Mouse (Mus musculus): ENCODE measurements around the gene Tpgs1. TPM values are rescaled to one million over a fixed set of nuclear protein-coding genes. Genes with fewer than 3 reads are reported as not detected.

Gene Tpgs1
- 101 and 105 TPM in 2 replicates for polyA plus RNA-seq (2014; fragmentation: Nextera tagmentation; extraction: Ambion mirVana)

DNA sequence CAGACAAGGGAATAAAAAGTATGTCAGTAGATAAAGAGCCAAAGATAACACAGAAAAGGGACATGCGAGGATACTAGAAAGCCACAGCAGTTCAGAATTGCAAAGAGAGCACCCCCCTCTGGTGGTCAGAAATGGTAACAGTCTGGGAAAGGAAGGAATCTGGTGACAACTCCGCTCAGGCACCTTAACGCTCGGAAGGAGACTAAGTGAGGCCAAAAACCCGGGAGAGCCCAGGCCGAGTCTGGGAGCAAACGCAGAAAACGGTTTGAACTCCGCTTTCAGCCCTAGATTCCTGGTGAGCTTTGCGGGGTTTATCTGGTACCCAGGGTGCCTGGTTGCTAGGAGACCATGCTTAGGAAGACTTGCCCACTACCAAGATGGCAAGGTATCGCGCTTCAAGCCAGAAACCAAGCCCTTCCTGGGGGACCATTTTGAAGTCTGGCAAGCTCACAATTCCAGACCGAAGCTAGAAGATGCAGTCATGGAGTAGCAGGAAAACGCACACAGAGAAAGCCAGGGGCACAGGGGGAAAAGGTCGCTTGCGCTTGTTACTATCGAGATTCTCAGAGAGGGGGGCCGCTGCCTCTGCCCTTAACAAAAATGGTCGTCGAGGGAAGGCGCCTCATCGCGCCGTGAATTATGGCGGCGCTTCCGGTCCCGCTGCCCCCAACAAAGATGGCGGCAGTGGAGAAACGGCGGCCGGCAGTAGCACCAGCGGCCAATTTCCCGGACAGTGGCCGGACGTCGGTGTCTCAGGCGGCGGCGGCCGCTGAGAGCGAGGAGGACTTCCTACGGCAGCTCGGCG, at the start of gene Tpgs1:
Gene Tpgs1 (plus strand): TSS at position 599 of the 805 bp plus-strand sequence.
- Histone ChIP-seq H3K27ac (ENCODE audit: low read depth, low read length) (peak within 1 kb of the TSS; percentile 95), H3K4me1 (ENCODE audit: control insufficient read depth, insufficient read depth, low read length) (peaks cover 12% of the 10 kb centered on the region), H3K4me2 (ENCODE audit: low read length) (peak within 1 kb of the TSS; percentile 97), H3K9me3 (replicated peaks; ENCODE audit: control insufficient read depth, low read length) (no peaks in the 10 kb centered on the region), H3K4me3 (ENCODE audit: low read depth, low read length) (peak within 1 kb of the TSS; percentile 93), H3K27me3 (replicated peaks; ENCODE audit: control insufficient read depth, insufficient read depth, low read length) (no peaks in the 10 kb centered on the region), H3K9ac (ENCODE audit: low read length) (peak within 1 kb of the TSS; percentile 93), H3K36me3 (ENCODE audit: control insufficient read depth, insufficient read depth, low read length) (0 out of 2 replicates have a peak, but pooled peaks cover 2% of the 10 kb centered on the region)
- DNase-seq (ENCODE audit: low spot score): peak; percentile 96
- ATAC-seq: peak; percentile 90
- WGBS: under 1% methylated on average over 45 of the region's 45 CpGs

DNA sequence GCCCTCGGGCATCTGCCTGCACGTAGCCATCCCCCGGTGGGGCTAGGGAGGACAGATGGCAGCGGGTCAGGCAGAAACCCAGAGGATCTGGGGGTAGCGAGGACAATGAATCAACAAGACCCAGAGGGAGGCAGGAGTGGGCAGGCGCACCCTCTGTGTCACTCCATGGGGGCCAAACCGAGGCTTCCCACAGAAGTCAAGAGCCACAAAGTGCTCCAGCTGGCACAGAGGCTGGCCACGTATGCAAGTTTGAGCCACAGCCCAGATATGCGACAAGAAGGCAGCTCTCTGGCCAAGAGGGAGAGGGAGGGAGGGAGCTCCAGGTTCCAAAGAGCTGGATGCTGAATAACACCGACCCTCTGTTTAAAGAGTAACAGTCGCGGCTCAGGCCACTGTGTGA, 45.2 kb upstream of the Tpgs1 start:
- Histone ChIP-seq H3K36me3 (ENCODE audit: control insufficient read depth, insufficient read depth, low read length) (0 out of 2 replicates have a peak, but pooled peaks cover 5% of the 10 kb centered on the region), H3K27ac (ENCODE audit: low read depth, low read length) (no peak overlapping the region), H3K9me3 (replicated peaks; ENCODE audit: control insufficient read depth, low read length) (no peaks in the 10 kb centered on the region), H3K4me1 (ENCODE audit: control insufficient read depth, insufficient read depth, low read length) (0 out of 2 replicates have a peak, but pooled peaks cover 2% of the 10 kb centered on the region), H3K4me2 (ENCODE audit: low read length) (no peak overlapping the region), H3K9ac (ENCODE audit: low read length) (no peak overlapping the region), H3K4me3 (ENCODE audit: low read depth, low read length) (no peak overlapping the region), H3K27me3 (replicated peaks; ENCODE audit: control insufficient read depth, insufficient read depth, low read length) (no peaks in the 10 kb centered on the region)
- DNase-seq (ENCODE audit: low spot score) (no peak), ATAC-seq (no peak)
- WGBS: 71% methylated on average over 12 of the region's 12 CpGs

DNA sequence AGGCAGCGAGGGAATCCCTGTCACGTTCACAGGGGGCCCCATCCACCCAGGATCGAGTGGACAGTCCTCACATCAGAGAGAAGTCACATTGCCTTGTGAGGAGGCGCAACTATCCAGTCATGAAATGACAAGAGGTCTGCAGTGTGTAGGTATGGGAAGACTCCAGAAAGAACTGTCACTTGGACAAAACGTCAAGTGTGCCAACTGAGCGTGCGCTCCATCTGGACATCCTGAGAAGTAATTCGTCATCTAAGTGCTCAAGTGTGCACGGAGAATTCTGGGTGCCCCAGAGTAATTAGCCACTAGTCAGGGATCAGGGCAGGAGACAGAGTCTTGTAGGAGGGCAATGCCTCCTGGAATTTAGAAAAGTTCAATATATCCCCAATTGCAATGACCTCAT, 43.8 kb upstream of the Tpgs1 start:
- DNase-seq (ENCODE audit: low spot score): no peak
- WGBS: 84% methylated on average over 9 of the region's 9 CpGs
- 0 out of 2 replicates have a peak, but pooled peaks cover 4% of the 10 kb centered on the region for H3K4me1 ChIP-seq (ENCODE audit: control insufficient read depth, insufficient read depth, low read length)
- ATAC-seq: no peak
- no peaks in the 10 kb centered on the region for H3K27me3 ChIP-seq (replicated peaks; ENCODE audit: control insufficient read depth, insufficient read depth, low read length)
- no peak overlapping the region for H3K9ac ChIP-seq (ENCODE audit: low read length)
- H3K4me2 ChIP-seq (ENCODE audit: low read length): no peak overlapping the region
- H3K9me3 ChIP-seq (replicated peaks; ENCODE audit: control insufficient read depth, low read length): no peaks in the 10 kb centered on the region
- H3K27ac ChIP-seq (ENCODE audit: low read depth, low read length): no peak overlapping the region
- H3K36me3 ChIP-seq (ENCODE audit: control insufficient read depth, insufficient read depth, low read length): 0 out of 2 replicates have a peak, but pooled peaks cover 5% of the 10 kb centered on the region
- H3K4me3 ChIP-seq (ENCODE audit: low read depth, low read length): no peak overlapping the region

DNA sequence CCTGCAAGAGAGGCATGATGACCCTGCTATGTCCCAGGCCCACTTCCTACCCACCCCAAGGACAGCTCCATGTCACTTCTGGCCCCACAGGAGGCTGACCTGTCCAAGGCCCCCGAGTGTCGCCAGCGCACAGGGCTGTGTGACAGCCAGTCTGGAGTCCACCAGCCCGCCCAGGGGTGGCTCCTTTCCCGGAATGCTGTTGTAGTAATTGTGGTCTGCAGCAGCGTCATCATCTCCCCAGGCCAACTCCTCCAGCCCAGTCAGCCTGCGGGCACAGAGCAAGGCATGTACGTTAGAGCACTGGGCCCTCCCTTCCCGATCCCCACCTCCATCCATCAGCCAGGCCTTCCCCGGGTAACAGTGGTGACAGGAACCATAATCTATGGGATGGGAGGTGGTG, 43.0 kb upstream of the Tpgs1 start:
- no peak overlapping the region for H3K9ac ChIP-seq (ENCODE audit: low read length)
- 0 out of 2 replicates have a peak, but pooled peaks cover 4% of the 10 kb centered on the region for H3K4me1 ChIP-seq (ENCODE audit: control insufficient read depth, insufficient read depth, low read length)
- no peak overlapping the region for H3K4me3 ChIP-seq (ENCODE audit: low read depth, low read length)
- DNase-seq (ENCODE audit: low spot score) (no peak), ATAC-seq (no peak)
- H3K27ac ChIP-seq (ENCODE audit: low read depth, low read length): no peak overlapping the region
- H3K36me3 ChIP-seq (ENCODE audit: control insufficient read depth, insufficient read depth, low read length): 0 out of 2 replicates have a peak, but pooled peaks cover 5% of the 10 kb centered on the region
- H3K9me3 ChIP-seq (replicated peaks; ENCODE audit: control insufficient read depth, low read length): no peaks in the 10 kb centered on the region
- 89% methylated on average over 10 of the region's 10 CpGs for WGBS
- no peaks in the 10 kb centered on the region for H3K27me3 ChIP-seq (replicated peaks; ENCODE audit: control insufficient read depth, insufficient read depth, low read length)
- no peak overlapping the region for H3K4me2 ChIP-seq (ENCODE audit: low read length)

DNA sequence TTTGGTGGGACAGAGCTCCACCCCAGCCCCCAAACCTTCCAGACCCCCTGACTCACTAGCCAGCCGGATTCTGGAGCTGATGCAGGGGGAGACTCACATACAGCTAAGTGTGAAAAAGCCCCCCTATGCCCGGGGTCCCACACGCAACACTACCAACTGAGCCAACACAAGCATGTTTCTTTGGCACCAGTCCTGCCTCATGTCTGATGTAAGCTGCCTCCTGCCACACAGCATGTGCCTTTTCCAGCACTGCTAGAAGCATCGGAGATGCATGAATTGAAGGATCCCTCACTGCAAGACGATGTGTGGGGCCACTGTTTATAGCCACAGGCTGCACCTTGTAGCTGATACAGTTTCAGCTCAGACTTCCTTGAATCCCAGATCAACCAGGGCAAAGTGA, 40.8 kb upstream of the Tpgs1 start:
- ATAC-seq (peak; percentile 68; the same call in 1 of the 2 replicates), DNase-seq (ENCODE audit: low spot score) (peak; percentile 75)
- 61% methylated on average over 5 of the region's 5 CpGs for WGBS

DNA sequence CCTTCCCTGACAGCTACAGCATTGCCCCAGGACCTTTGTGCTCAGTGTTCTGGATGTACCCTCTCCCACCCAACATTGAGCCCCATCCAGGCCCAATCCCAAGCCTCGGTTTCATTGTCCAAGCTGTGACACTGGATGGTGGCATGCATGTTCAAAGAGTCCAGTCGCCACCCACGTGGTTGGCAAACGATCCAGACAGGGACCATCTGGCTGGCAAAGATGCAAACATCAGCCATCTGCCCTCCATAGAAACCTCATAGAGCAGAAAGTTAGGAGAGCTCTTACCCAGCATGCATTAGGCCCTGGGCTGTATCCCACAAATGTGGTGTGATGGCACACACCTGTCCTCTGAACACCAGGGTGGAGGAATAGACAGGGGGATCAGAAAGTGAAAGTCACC, 37.7 kb upstream of the Tpgs1 start:
- peak; percentile 47 for ATAC-seq
- 58% methylated on average over 4 of the region's 4 CpGs for WGBS
- H3K27ac ChIP-seq (ENCODE audit: low read depth, low read length): peak overlapping the region; percentile 14; the same call in 1 of the 2 replicates

More for the DNA sequence above, 40.8 kb upstream of the Tpgs1 start:
- Histone ChIP-seq H3K9me3 (replicated peaks; ENCODE audit: control insufficient read depth, low read length) (no peaks in the 10 kb centered on the region), H3K27me3 (replicated peaks; ENCODE audit: control insufficient read depth, insufficient read depth, low read length) (no peaks in the 10 kb centered on the region), H3K9ac (ENCODE audit: low read length) (no peak overlapping the region), H3K27ac (ENCODE audit: low read depth, low read length) (no peak overlapping the region), H3K4me3 (ENCODE audit: low read depth, low read length) (no peak overlapping the region), H3K36me3 (ENCODE audit: control insufficient read depth, insufficient read depth, low read length) (0 out of 2 replicates have a peak, but pooled peaks cover 5% of the 10 kb centered on the region), H3K4me1 (ENCODE audit: control insufficient read depth, insufficient read depth, low read length) (0 out of 2 replicates have a peak, but pooled peaks cover 4% of the 10 kb centered on the region), H3K4me2 (ENCODE audit: low read length) (no peak overlapping the region)

DNA sequence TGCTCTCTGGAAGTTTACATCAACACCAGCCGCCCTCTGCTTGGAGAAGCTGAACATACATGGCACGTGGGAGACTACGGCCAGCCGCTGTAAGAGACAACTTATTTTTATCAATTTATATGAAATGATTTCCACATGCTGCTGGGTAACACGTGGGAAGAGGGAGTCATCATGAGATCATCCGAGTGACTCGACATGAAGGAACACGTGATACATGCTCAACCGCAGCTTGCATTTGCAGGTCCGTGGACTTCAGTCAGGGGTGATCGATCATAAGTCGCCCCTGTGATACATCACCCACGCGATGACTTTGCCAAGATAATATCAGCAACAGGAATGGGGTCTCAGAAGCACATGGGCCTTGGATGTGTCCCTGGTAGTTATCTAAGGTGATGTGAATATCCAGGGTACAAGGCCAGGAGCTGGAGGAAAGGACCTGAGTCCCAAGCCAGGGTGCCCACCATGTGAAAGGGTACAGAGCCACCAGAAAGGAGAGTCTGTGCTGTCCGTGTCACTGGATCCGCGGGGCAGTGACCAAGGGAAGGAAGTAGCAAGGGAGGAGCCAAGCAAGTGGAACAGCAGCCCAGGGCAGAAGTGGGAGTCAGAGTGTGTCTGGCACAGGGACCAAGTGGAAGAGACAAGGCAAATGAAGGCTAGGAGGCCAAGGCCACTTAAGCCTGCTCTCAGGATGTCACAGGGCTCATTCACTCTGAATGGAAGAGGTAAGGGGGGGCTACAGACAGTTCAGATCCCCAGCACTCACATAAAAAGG, 36.0 kb upstream of the Tpgs1 start:
- no peaks in the 10 kb centered on the region for H3K27me3 ChIP-seq (replicated peaks; ENCODE audit: control insufficient read depth, insufficient read depth, low read length)
- ATAC-seq (no peak), DNase-seq (ENCODE audit: low spot score) (no peak)
- peaks cover 7% of the 10 kb centered on the region; the same call in 1 of the 2 replicates for H3K4me1 ChIP-seq (ENCODE audit: control insufficient read depth, insufficient read depth, low read length)
- H3K36me3 ChIP-seq (ENCODE audit: control insufficient read depth, insufficient read depth, low read length): no peaks in the 10 kb centered on the region
- H3K9ac ChIP-seq (ENCODE audit: low read length): no peak overlapping the region
- H3K27ac ChIP-seq (ENCODE audit: low read depth, low read length): no peak overlapping the region
- no peaks in the 10 kb centered on the region for H3K9me3 ChIP-seq (replicated peaks; ENCODE audit: control insufficient read depth, low read length)
- no peak overlapping the region for H3K4me3 ChIP-seq (ENCODE audit: low read depth, low read length)
- no peak overlapping the region for H3K4me2 ChIP-seq (ENCODE audit: low read length)
- 90% methylated on average over 17 of the region's 17 CpGs for WGBS

More for the DNA sequence above, 37.7 kb upstream of the Tpgs1 start:
- 0 out of 2 replicates have a peak, but pooled peaks cover 4% of the 10 kb centered on the region for H3K36me3 ChIP-seq (ENCODE audit: control insufficient read depth, insufficient read depth, low read length)
- peak; percentile 69 for DNase-seq (ENCODE audit: low spot score)
- no peak overlapping the region for H3K9ac ChIP-seq (ENCODE audit: low read length)
- no peaks in the 10 kb centered on the region for H3K27me3 ChIP-seq (replicated peaks; ENCODE audit: control insufficient read depth, insufficient read depth, low read length)
- H3K4me3 ChIP-seq (ENCODE audit: low read depth, low read length): no peak overlapping the region
- H3K4me1 ChIP-seq (ENCODE audit: control insufficient read depth, insufficient read depth, low read length): peaks cover 5% of the 10 kb centered on the region; the same call in 1 of the 2 replicates
- no peaks in the 10 kb centered on the region for H3K9me3 ChIP-seq (replicated peaks; ENCODE audit: control insufficient read depth, low read length)
- no peak overlapping the region for H3K4me2 ChIP-seq (ENCODE audit: low read length)

DNA sequence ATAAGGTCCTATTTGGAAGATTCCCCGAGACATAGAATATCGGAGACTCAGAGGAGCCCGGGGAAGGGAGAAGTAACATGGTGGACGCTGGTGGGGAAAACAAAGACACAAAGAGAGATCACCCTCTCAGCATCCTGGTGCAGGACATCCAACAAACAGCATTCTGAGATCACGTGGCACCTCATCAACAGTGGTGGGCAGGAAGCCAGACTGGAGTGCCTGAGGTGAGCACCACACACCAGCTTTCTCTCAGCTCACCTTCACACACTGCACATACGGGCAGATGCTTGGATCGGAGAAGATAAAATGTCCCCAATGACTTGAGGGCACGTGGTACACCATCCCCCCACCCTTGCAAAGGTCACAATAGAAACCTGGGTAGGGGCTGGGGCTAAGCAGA, 32.9 kb upstream of the Tpgs1 start:
- Histone ChIP-seq H3K4me2 (ENCODE audit: low read length) (peak overlapping the region; percentile 79), H3K27me3 (replicated peaks; ENCODE audit: control insufficient read depth, insufficient read depth, low read length) (peaks cover 9% of the 10 kb centered on the region; the same call in 1 of the 2 replicates), H3K36me3 (ENCODE audit: control insufficient read depth, insufficient read depth, low read length) (no peaks in the 10 kb centered on the region), H3K9me3 (replicated peaks; ENCODE audit: control insufficient read depth, low read length) (no peaks in the 10 kb centered on the region), H3K4me3 (ENCODE audit: low read depth, low read length) (peak overlapping the region; percentile 77; the same call in 1 of the 2 replicates), H3K9ac (ENCODE audit: low read length) (no peak overlapping the region), H3K4me1 (ENCODE audit: control insufficient read depth, insufficient read depth, low read length) (peaks cover 3% of the 10 kb centered on the region; the same call in 1 of the 2 replicates), H3K27ac (ENCODE audit: low read depth, low read length) (no peak overlapping the region)
- ATAC-seq (no peak), DNase-seq (ENCODE audit: low spot score) (no peak)
- 84% methylated on average over 8 of the region's 8 CpGs for WGBS

All from forebrain, embryonic 14.5 days (tissue).